Mouse (Mus musculus) erythroid progenitor cell, adult 5-6 weeks (primary cell): ENCODE data around the gene Nav2. TPM values are rescaled to one million over a fixed set of nuclear protein-coding genes. Genes with fewer than 3 reads are reported as not detected.

Source experiments
- ATAC-seq: replicated peaks from 2 replicates; pipeline ENCODE4 v1.8.0; 2016; ENCODE audit warnings: moderate number of reproducible peaks, mild to moderate bottlenecking, moderate TSS enrichment, inconsistent platforms; ENCODE audit not compliant: poor library complexity, low FRiP score, severe bottlenecking
- total RNA-seq, 2 experiments: library from RNA; stranded (forward) in 1 of 2; stranded (reverse) in 1 of 2; fragments of 150-400 nt in 1 of 2; fragments of 186-747, 209-891 nt in 1 of 2; gene quantifications; 2 replicates each; pipeline versions ENCODE4 v1.2.3 to v1.2.4; 2015 to 2017; ENCODE audit warnings: low replicate concordance in 2 of 2

Nav2 gene
- total RNA-seq, 2 experiments from 2014 or later: 3.1 to 29.8 TPM

DNA sequence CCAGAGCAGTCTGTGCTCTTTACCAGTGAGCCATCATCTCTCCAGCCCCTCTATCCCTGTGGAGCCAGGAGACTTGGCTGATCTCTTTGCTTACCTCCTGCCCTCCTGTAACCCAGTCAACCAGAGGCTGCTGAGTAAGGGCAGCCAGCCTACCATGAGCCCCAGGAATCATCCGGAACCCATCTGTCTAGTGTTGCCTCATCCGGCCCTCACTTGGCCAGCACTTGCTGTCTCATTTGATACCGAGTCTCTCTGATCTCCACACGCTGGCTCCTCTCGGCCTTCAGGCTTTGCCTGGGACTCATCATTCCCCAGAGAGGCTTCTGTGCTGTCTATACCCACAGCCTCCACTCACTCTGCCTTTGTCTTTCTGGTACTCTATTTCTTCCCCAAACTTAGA lies 273.9 kb downstream of the Nav2 start:
- no peak for ATAC-seq

DNA sequence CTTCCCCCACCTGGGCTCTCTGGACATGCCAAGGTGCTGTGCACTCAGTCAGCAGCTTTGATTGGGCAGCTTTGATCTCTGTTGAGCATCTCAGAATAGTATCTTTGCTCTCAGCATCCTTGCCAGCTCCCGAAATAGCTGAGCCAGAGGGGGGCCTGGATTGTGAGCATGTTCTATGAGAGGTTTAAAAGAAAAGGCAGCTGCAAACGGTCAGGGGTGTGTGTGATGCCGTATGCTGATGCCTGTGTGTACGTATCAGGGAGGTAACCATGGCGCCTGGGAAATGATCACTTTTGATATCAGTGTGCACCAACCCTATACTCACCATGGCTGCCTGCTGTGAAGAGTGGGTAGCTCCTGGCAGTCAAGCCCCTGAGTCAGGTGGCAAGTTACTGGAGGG lies 275.2 kb downstream of the Nav2 start:
- ATAC-seq: no peak

DNA sequence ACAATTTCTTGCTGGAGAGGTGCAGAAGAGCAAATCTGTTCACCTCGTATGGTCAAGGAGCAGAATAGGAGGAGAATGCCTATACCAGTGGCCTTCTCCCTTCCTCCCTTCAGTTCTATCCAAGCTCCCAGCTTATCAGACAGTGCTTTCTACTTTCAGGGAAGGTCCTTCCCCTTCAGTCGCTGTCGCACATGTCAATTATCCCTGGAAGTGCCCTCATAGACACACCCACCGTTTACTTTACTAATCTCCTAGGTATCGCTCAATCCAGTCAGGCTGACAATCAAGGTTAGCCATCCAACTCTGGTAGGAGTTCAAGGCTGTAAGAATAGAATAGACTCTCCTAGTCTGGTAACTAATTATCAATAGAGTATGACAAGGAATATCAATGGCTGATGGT lies 277.5 kb downstream of the Nav2 start:
- no peak for ATAC-seq

DNA sequence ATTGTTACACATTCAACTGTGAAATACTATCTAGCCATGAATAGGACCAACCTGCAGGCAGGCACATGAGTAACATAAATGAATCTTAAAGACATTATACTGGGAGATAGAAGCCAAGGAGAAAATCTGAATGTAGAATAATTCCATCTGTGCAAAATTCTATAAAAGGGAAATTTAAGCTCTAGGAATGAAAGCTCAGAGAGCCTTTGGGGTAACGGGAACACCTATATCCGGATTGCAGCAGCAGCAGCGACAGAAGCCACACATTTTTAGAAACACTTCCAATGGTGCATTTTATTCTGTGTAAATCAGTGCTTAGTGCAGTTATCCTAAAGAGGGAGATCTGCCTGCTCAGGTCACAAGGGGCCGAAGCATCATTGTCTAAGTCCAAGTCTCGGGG lies 280.8 kb downstream of the Nav2 start:
- no peak for ATAC-seq

DNA sequence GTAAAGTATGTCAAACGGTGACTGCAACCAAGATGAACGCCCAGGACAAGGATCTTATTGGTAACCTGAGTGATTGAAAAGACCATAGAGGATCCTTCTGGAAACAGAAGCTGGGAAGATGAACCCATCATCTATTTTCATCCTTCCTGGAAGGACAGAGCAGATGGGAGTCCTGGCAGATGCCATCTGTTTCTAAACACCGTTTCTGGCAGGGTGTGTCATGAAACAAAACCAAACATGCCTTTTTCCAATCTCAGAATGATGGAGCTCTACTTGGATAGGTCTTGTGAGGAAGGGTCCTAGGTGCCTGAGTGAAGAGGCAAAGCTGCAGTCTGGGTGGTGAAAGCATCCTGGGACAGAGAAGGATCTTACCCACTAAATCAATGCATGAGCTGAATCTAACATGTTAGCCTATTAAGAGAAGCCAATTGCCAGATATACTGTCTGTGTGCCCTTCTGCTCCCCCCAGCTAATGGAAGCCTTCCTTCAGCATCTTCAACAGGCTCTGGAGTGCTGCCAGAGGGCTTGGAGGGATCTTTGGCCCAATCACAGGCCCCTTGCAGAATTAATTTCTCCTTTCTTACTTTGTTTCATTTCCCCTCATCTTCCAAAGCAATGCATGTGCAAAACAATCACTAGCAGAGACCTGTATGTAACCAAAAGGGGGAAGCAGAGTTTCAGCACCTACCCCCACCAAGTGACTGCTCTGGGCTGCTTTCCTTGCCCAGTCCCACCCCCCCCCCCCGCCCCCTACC lies 281.9 kb downstream of the Nav2 start:
- no peak for ATAC-seq

DNA sequence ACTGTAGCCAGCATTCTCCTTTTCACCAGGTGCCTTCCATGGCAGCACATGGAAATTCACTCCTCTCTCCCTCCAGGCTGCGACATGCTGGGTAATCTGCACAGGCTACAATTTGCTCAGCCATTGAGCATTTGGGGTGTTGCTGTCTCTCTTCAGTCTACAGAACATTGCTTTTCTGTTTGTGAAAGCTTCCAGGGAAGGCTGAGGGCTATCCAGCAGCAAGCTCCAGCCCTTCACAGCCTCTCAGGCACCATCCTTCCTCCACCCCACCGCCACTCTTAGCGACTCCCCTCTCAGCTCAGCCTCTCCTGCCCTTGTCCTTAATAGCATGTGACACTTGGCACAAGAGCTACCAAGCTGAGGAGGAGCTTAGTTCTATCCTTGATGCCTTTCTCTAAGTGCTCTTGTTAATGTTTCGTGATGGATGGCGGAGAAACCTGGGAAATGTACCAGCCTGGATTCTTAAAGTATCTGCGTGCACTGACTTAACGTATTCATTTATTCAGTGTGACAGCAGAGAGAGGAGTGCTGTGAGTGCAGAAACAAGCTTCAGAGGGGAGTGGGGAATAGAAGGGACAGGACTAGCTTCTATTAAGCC lies 282.7 kb downstream of the Nav2 start:
- no peak for ATAC-seq

DNA sequence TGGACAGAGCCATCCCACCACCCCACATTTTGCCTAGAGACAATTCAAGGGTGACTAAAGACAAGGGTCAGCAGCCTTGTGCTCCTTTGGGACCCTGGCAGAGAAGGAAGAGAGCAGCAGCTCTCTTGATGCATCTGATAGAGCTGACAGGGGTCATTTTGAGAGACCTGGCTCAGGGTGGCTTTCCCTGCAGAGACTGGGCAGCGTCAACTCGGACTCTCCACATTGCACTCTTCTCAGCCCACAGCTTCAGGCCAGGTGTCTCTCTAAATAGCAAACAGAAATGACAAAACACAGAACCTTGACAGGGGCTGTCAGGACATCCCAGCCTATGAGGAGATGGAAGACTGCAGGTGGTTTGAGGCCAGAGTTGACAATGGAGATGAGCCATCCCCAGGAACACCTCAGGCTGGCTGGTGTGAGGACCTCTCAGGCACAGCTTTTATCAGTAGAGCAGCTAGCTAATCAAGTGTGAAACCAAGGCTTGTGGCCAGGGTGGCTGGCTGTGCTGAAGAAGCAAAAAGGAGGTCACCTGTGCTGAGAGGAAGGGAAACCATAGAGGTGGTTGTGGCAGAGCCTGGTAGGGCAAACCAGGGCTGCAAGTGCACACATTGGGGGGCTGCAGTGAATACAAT lies 283.7 kb downstream of the Nav2 start:
- no peak for ATAC-seq

DNA sequence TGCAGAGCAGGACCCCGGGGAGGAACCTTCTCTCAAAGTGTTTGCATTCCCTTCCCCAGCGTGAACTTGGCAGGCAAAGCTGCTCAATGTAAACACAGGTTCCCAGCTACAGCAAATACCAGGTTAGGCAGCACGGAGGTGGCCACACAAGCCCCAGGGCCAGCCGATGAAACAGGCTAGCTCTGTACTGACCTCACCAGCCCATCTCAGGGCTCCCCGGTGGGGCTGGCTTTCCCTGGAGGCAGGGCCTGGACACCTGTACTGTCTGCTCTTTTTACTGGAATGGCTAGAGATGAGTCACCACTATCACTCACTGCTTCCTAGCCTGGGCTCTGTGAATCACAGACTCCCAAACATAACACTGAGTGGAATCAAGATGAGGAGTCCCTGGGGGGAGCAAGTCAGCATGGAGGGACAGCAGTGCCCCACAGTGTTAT lies 287.2 kb downstream of the Nav2 start:
- no peak for ATAC-seq

DNA sequence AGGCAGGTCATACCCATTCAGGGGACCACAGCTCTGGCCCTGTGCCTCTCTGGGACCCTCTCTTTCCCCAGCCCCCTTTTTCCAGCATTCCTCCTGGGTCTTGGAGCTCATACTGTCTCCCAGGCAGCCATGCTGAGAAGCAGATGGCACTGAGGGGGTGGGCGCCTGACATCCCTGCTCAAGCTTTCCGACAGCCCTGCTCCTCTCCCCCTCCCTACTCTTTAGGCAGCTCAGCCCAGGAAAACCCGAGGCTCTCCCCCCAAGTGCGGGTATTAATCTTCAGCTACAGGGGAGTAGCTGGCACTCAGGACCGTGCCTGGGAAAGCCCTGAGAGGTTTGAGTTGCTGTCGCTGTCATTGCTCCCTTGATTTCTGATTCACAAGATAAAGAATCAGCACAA lies 290.9 kb downstream of the Nav2 start:
- no peak for ATAC-seq

DNA sequence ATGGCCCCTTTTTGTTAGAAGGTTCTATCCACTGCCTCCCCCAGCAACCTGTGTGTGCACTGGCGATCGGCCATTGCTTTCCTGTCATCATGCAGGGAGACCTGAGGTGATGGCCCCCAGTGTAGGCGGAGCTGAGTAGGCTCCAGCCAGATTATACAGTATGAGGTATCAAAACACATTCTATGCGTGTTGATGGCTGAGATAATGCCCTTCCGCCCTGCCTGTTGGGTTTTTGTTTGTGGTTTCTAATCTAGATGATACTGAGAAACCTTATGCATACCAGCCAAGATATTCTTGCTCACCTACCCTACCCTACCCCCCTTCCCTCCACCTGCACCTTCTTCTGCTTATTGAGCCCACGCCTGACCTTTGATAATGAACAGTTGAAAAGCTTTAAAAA lies 291.8 kb downstream of the Nav2 start:
- ATAC-seq: no peak

DNA sequence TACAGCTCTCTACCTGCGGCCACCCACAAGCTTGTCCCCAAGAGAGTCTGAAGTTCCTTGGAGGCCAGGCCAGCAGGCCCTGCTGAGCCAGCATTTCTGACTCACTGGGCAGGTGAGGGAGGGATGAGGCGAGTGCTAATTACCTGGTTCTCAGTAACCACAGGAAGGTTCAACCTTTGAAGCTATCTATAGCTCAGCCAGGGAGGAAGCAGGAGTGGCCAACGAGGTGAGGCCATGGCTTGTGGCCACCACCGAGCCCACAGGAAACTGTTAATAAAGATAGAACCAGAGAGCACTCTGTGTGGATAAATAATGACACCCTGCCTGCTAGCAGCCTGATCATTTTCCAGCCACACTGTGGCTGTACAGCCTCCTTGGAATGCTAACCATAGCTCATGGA lies 294.5 kb downstream of the Nav2 start:
- ATAC-seq: no peak

DNA sequence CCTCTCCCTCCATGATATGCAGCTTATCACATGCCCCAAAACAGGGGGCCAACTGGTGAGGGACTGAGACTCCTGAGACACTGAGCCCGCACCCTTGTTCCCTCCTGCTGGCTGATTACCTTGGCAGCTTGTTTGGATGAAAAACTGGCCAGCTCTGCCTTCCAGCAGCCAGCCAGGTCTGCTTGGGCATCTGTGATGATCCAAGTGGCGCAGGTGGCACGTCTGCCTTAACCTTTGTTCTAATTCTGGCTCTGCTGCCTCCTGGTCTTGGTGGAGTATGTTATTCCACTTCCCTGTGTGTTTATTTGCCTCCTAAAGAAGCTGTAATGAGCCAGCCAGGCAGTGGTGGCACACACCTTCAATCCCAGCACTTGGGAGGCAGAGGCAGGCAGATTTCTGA lies 296.3 kb downstream of the Nav2 start:
- ATAC-seq: no peak

DNA sequence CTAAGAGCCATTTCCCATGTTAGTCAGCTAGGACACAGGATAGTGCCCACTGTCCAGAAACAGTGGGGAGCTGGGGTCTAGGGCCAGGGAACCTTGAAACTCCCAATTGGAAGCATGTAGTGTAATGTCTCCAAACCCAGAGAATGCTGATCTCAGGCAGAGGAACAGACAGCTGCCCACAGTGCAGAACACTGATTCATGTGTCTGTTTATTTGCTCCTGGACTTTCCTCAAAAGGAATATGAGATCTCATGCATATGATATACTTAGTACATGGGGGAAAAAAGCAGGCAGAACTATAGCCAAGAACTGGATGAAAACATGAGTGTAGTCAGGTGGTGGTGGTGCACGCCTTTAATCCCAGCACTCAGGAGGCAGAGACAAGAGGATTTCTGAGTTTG lies 297.0 kb downstream of the Nav2 start:
- ATAC-seq: no peak

DNA sequence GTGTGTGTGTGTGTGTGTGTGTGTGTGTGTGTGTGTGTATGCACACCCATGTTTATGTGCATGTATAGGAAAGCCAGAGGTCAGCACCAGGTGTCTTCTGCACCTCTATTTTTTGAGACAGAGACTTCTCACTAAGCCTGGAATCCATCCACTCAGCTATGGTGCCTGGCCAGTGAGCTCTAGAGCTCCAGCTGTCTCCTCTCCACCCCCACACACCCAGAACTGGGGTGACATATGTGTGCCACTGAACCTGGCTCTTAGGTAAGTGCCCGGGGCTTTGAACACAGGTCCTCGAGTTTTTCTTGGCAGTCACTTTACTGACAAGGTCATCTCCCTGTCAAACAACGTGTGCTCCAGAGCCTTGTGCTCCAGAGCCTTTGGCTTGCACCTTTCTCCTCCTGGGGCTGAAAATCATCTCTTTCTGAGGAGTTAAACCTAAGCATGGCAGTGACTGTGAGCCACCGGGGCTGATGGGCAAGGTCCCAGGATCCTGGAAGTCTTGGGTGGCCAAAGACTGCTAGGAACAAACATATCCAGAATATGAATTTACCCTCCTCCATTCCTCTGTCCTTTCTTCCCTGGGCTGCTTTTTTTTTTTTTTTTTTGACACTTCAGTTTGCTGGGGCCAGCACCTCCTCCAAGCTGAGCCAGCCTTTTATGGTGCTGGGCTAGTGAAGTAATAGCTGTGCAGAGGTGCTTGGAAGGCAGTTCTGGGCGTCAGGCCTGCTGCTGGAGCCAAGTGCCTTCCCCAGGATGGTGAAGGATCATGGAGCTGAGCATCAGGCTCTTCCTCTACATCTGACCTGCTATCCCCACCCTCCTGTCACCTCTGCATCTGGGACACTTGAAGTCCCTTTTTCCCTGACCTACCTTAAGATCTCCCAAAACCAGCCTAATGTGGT lies 298.5 kb downstream of the Nav2 start:
- no peak for ATAC-seq

DNA sequence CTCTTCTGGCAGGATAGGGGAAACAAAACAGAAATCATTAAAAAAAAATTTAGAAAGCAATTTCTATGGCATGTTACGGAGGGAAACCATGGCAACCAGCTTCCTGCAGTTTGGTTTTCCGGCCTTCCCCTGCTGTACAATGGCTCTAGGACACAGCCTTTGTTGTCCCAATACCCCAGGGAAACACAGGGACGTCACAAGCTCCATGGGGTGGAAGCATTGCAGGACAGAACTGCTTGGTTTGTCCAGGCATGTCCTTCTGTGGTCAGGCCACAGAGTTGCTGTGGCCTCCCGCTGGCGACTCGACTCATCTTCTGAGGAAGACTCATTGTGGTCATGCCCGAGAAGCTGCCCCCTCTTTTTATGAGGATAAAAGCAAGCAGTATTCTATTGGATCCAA lies 301.0 kb downstream of the Nav2 start:
- ATAC-seq: no peak

DNA sequence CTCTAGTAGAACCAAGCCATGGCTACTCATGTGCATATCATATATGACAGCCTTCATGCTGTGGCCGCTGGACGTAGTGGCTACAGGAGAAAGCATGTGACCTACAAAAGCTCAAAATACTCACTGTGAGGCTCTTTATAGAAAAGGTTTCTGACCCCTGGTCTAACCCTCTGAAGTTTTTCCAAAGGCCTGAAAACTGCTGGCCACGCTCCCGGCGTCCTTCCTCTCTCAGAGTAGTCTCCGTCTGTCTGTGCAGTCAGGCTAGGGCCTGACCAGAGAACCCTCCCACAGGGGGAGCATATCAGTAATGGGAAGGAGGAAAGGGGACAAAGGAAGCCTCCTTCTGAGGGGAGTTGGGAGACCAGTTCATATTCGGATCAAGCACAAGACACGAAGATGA lies 302.2 kb downstream of the Nav2 start:
- no peak for ATAC-seq

DNA sequence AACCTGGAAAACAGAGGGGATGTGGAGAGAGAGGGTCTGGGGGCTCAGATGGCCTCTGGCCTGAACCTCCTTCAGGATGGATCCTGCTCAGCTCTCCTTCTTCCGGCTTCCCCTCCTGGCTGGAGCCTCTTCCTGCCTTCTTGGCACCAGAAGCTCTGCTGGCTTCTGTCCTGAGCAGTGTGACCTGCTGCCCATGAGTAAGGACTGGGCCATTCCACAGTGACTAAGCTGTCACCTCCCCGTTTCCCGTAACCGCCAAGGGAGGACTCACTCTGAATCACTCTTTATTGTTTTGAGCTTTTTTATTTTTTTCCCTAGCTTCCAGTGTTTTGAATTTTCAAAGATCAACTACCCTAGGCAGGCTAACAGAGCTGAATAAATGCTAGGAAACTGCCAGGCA lies 304.5 kb downstream of the Nav2 start:
- ATAC-seq: no peak

DNA sequence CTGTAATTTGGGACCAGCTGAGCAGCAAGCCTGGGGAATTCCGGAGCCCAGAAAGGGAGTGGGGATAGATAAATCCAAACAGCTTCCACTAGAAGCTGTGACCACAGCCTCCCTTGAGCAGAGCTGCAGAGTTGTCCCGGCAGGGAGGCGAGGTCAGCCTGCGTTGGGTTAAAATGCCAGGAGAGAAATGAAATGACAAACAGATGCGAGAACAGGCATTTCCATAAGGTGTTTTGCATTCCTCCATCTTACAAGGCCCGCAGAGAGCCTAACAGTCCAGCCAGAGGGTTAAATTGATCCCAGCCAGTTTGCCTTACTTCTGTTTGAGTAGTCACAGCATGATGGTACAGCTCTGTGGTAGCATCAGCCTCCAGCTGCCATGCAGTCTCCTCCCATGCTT lies 309.3 kb downstream of the Nav2 start:
- no peak for ATAC-seq

DNA sequence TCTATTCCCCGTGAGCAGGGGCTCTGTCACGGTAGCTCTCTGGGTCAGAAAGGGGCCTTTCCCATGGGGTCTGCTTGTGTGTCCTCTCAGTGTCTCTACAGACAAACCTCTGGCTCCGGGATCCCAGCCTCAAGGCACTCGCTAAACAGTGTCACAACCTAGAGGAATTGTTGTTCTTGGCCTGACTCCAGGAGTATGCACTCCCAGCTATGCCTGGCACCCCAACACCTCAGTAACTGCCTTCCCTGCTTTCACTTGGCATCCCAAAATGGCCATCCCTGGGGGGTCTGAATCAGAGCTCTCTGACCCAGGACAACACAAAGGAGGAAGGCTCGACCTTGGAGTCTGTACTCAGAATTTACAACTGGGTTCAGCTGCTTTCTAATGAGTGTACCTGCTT lies 317.2 kb downstream of the Nav2 start:
- no peak for ATAC-seq

DNA sequence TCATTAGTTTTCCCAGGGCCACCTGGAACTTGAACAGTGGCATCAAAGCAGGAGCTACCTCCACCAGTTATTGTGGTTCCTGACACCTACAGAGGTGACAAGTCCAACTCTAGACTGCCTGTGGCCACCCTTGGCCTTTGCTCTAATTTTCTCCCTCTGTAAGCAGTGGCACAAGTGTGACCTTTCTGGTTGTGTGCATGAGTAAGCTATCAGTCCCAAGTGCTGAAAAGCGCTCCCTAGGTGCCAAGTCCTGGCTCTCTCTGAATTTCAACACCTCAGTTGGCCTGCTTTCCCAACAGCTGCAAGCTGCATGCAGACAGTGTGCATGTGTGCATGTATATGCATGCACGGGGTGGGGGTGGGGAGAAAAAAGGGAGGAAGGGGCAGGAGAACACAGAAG lies 324.5 kb downstream of the Nav2 start:
- no peak for ATAC-seq
